8 mouse cellular contexts compared by ENCODE assay signal in genomic region chr4:126429347-126430079, GRCm38 (mm10). TPM values are rescaled to one million over a fixed set of nuclear protein-coding genes. Genes with fewer than 3 reads are reported as not detected.
DNase-seq lines count a peak whose midpoint lies in the region; ATAC-seq lines count a peak whose summit lies in the region.

Gene Ago3, minus strand, starts transcription at chr4:126429556.

- H3K4me3 ChIP-seq in forebrain, embryonic 10.5 days: peak within 1 kb of the TSS; percentile 97
- peak within 1 kb of the TSS; percentile 98 for H3K4me3 ChIP-seq in heart, embryonic 16.5 days (ENCODE audit: low read length)
- H3K4me3 ChIP-seq in liver, embryonic 15.5 days (replicated peaks): peak within 1 kb of the TSS; percentile 76
- peak within 1 kb of the TSS; percentile 80 for H3K4me3 ChIP-seq in neural tube, embryonic 12.5 days

- under 1% methylated on average over 63 of the region's 65 CpGs for WGBS in forebrain, embryonic 10.5 days
- WGBS in heart, embryonic 16.5 days: under 1% methylated on average over 65 of the region's 65 CpGs
- WGBS in liver, embryonic 15.5 days (ENCODE audit: insufficient replicate concordance): 1% methylated on average over 65 of the region's 65 CpGs
- WGBS in neural tube, embryonic 12.5 days: under 1% methylated on average over 65 of the region's 65 CpGs

- peak within 1 kb of the TSS; percentile 89 for H3K27ac ChIP-seq in forebrain, embryonic 10.5 days
- H3K27ac ChIP-seq in heart, embryonic 16.5 days (ENCODE audit: low read length): peak within 1 kb of the TSS; percentile 91
- H3K27ac ChIP-seq in liver, embryonic 15.5 days (replicated peaks): peak within 1 kb of the TSS; percentile 88
- H3K27ac ChIP-seq in neural tube, embryonic 12.5 days: peak within 1 kb of the TSS; percentile 64

- H3K4me1 ChIP-seq in forebrain, embryonic 10.5 days: peaks cover 20% of the 10 kb centered on the region
- peaks cover 9% of the 10 kb centered on the region for H3K4me1 ChIP-seq in heart, embryonic 16.5 days (ENCODE audit: control insufficient read depth, insufficient read depth, low read length)
- peaks cover 22% of the 10 kb centered on the region for H3K4me1 ChIP-seq in liver, embryonic 15.5 days (replicated peaks)
- peaks cover 6% of the 10 kb centered on the region; the same call in 1 of the 2 replicates for H3K4me1 ChIP-seq in neural tube, embryonic 12.5 days

- peak within 1 kb of the TSS; percentile 93 for H3K9ac ChIP-seq in heart, embryonic 16.5 days (ENCODE audit: low read length)
- peak within 1 kb of the TSS; percentile 86 for H3K9ac ChIP-seq in liver, embryonic 15.5 days
- peak within 1 kb of the TSS; percentile 85 for H3K9ac ChIP-seq in neural tube, embryonic 12.5 days

- H3K4me2 ChIP-seq in heart, embryonic 16.5 days (ENCODE audit: low read depth, low read length): peak within 1 kb of the TSS; percentile 97
- H3K4me2 ChIP-seq in liver, embryonic 15.5 days: peak within 1 kb of the TSS; percentile 94
- peak within 1 kb of the TSS; percentile 77 for H3K4me2 ChIP-seq in neural tube, embryonic 12.5 days (replicated peaks)

- H3K9me3 ChIP-seq in forebrain, embryonic 10.5 days: no peaks in the 10 kb centered on the region
- H3K9me3 ChIP-seq in heart, embryonic 16.5 days (replicated peaks; ENCODE audit: control insufficient read depth, low read length): no peaks in the 10 kb centered on the region
- no peaks in the 10 kb centered on the region for H3K9me3 ChIP-seq in liver, embryonic 15.5 days (replicated peaks)
- no peaks in the 10 kb centered on the region for H3K9me3 ChIP-seq in neural tube, embryonic 12.5 days

- peak; percentile 84 for DNase-seq in c-Kit-negative CD71-positive TER-119-positive erythroid progenitor cells, embryonic 14.5 days (ENCODE audit: low read depth, low spot score)
- DNase-seq in forebrain, embryonic 10.5 days (ENCODE audit: extremely low spot score, low spot score): peak; percentile 94
- DNase-seq in kidney, postnatal 36 days: peak; percentile 95 to 98
- DNase-seq in telencephalon, adult 2 months (ENCODE audit: low read depth, low spot score): peak; percentile 85

- no peaks in the 10 kb centered on the region for H3K27me3 ChIP-seq in forebrain, embryonic 10.5 days (ENCODE audit: poor library complexity, severe bottlenecking)
- H3K27me3 ChIP-seq in heart, embryonic 16.5 days (ENCODE audit: control insufficient read depth, insufficient read depth, low read length): no peaks in the 10 kb centered on the region
- no peaks in the 10 kb centered on the region for H3K27me3 ChIP-seq in liver, embryonic 15.5 days
- H3K27me3 ChIP-seq in neural tube, embryonic 12.5 days (replicated peaks): no peaks in the 10 kb centered on the region

- ATAC-seq in CD4-positive, CD25-positive, alpha-beta regulatory T cell, adult 4 months: peak; percentile 86
- ATAC-seq in heart, embryonic 16.5 days (replicated peaks; ENCODE audit: extremely low read depth, insufficient read depth, low FRiP score): peak; percentile 94
- ATAC-seq in liver, embryonic 15.5 days (ENCODE audit: insufficient read depth): peak; percentile 98
- ATAC-seq in neural tube, embryonic 12.5 days (ENCODE audit: low FRiP score, low read depth): peak; percentile 94

- peaks cover 7% of the 10 kb centered on the region; the same call in 1 of the 2 replicates for H3K36me3 ChIP-seq in forebrain, embryonic 10.5 days (replicated peaks)
- no peaks in the 10 kb centered on the region for H3K36me3 ChIP-seq in heart, embryonic 16.5 days (ENCODE audit: control insufficient read depth, insufficient read depth)
- no peaks in the 10 kb centered on the region for H3K36me3 ChIP-seq in liver, embryonic 15.5 days (replicated peaks)
- no peaks in the 10 kb centered on the region; the same call in none of the 2 replicates for H3K36me3 ChIP-seq in neural tube, embryonic 12.5 days

RNA-seq across cellular contexts. Expression of gene Ago3, which starts in this region (rescaled TPM):
- polyA plus RNA-seq in CD4-positive, CD25-positive, alpha-beta regulatory T cell, adult 4 months (2017; shearing (Covaris generic)): 10 to 100 TPM; 17.2 to 17.7 TPM
- 12.0 and 15.7 TPM in 2 replicates for polyA plus RNA-seq in forebrain, embryonic 10.5 days (2016; fragmentation: Nextera tagmentation; extraction: Ambion mirVana)
- 11.4 and 13.4 TPM in 2 replicates for polyA plus RNA-seq in heart, embryonic 16.5 days (2015; fragmentation: Nextera tagmentation; extraction: Ambion mirVana)
- polyA plus RNA-seq in liver, embryonic 15.5 days (2015; fragmentation: Nextera tagmentation; extraction: Ambion mirVana): 5.1 and 5.2 TPM in 2 replicates
- 17.2 and 18.6 TPM in 2 replicates for polyA plus RNA-seq in neural tube, embryonic 12.5 days (2016; fragmentation: Nextera tagmentation; extraction: Ambion mirVana)

Comparison
In these comparisons a context has a peak if more than half of its experiments do, and no peak if none do; other contexts are left out.
1. Peak in every context shown above with its lines: DNase-seq, ATAC-seq, H3K4me3 ChIP-seq and H3K27ac ChIP-seq.